Mouse (Mus musculus) liver, postnatal 0 days (tissue): Measurements from ENCODE around the gene Yju2.

Experiments
- CTCF ChIP-seq: sonication (generic); IDR thresholded peaks from 2 replicates; pipeline ENCODE4 v1.5.1; 2016; ENCODE audit warnings: antibody characterized with exemption, low read depth
- EP300 ChIP-seq: IDR thresholded peaks from 2 replicates; pipeline ENCODE4 v1.6.1; 2016; ENCODE audit warnings: antibody characterized with exemption, low read depth, mild to moderate bottlenecking

GRCm38 (mm10) chr17:55957168-55957567, 1.7 kb upstream of the Yju2 start:
- no peak for TF ChIP-seq EP300
- peak; percentile 87 for TF ChIP-seq CTCF
